Mouse (Mus musculus) retina, adult 2 months (tissue): ENCODE data around the gene Olfr1124.
"Not testable (repeated sequence)": the region's sequence is repeated elsewhere in the genome, so short reads cannot be mapped to it uniquely, and the experiment has no call there.

Experiments used
- DNase-seq: peaks from one replicate; pipeline ENCODE4 v3.0.0-alpha.2; 2012; ENCODE audit warnings: low read depth, low spot score

The Olfr1124 gene

GRCm38 (mm10) chr2:87429975-87430374, at the start of gene Olfr1124:
TSS of gene Olfr1124 (plus strand) at chr2:87430275.
- DNase-seq: no peak

- DNase-seq: no peak
These were observed 46.1 kb upstream of the Olfr1124 start for GRCm38 (mm10) chr2:87383935-87384334.

- DNase-seq: no peak
These were observed 44.5 kb upstream of the Olfr1124 start, which contains the start of gene Olfr1122 for GRCm38 (mm10) chr2:87385549-87385948. TSS of gene Olfr1122 (plus strand) at chr2:87385849.

- DNase-seq: not testable (repeated sequence)
These were observed 36.5 kb upstream of the Olfr1124 start for GRCm38 (mm10) chr2:87393605-87394004.

- DNase-seq: not testable (repeated sequence)
These were observed 35.4 kb upstream of the Olfr1124 start for GRCm38 (mm10) chr2:87394686-87395085.

- DNase-seq: no peak
These were observed 13.7 kb upstream of the Olfr1124 start, which contains the start of gene Olfr1123 for GRCm38 (mm10) chr2:87416335-87416734. TSS of gene Olfr1123 (plus strand) at chr2:87416635.

GRCm38 (mm10) chr2:87437731-87438130, 7.7 kb downstream of the Olfr1124 start:
- DNase-seq: no peak

GRCm38 (mm10) chr2:87453662-87454061, 23.6 kb downstream of the Olfr1124 start, which contains the start of gene Olfr1126:
TSS of gene Olfr1126 (plus strand) at chr2:87453962.
- no peak for DNase-seq

GRCm38 (mm10) chr2:87461769-87462168, 31.7 kb downstream of the Olfr1124 start:
- DNase-seq: no peak

GRCm38 (mm10) chr2:87480207-87480606, 50.1 kb downstream of the Olfr1124 start:
- no peak for DNase-seq

- DNase-seq: no peak
These were observed 51.1 kb downstream of the Olfr1124 start for GRCm38 (mm10) chr2:87481158-87481557.

GRCm38 (mm10) chr2:87482276-87482675, 52.2 kb downstream of the Olfr1124 start:
- no peak for DNase-seq
